Mouse (Mus musculus) embryonic fibroblast, embryonic 13.5 days (primary cell): ENCODE data around the gene Vmn2r85.

Experiments
- CTCF ChIP-seq: IDR thresholded peaks from 2 replicates; pipeline ENCODE4 v1.5.1; 2011; ENCODE audit warnings: mild to moderate bottlenecking, control low read depth, low read length, moderate library complexity, borderline replicate concordance; ENCODE audit not compliant: insufficient read depth
- POLR2A ChIP-seq: IDR thresholded peaks from 2 replicates; pipeline ENCODE4 v1.6.1; 2011; ENCODE audit warnings: low read depth, mild to moderate bottlenecking, control low read depth, low read length, moderate library complexity

GRCm38 (mm10) chr10:130372491-130373173, 56.9 kb downstream of the Vmn2r85 start:
- TF ChIP-seq CTCF (no peak), POLR2A (no peak)
